Mouse (Mus musculus) olfactory bulb, adult 2 months (tissue): ENCODE results near the gene Arhgef19.
A peak's percentile ranks its signal among the peaks of the same experiment; 100 is the strongest.

Source experiments
- CTCF ChIP-seq: fragments of 200-500 bp; IDR thresholded peaks from 2 replicates; pipeline ENCODE4 v1.5.1; 2012; ENCODE audit warnings: low read depth, mild to moderate bottlenecking, low read length, moderate library complexity; ENCODE audit not compliant: insufficient read depth
- POLR2A ChIP-seq: fragments of 200-500 bp; IDR thresholded peaks from 2 replicates; pipeline ENCODE4 v1.6.1; 2012; ENCODE audit warnings: mild to moderate bottlenecking, low read depth, low read length, moderate library complexity; ENCODE audit not compliant: insufficient read depth

DNA sequence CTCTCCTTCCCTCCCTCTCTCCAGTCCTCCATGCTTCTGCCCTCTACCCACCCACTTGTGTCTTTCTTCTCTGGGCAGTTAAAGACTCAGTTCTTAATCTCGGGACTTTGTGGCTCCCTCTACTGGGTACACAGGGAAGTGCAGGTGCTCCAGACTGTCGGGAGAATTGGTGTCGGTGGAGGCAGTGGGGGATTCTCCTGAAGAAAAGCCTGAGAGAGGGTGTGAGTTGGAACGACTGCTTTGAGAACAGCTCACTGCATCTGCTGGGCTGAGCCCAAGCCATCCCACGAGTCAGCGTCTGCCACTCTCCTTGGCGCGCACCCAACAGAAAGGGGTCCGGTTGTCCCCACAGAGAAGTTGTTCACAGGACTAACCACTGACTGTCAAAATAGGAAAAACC is 28.5 kb downstream of the Arhgef19 start:
- TF ChIP-seq POLR2A: no peak
- peak; percentile 61; the same call in 1 of the 2 replicates for TF ChIP-seq CTCF
